Comparison of ENCODE assay signal across 8 mouse cellular contexts in the genomic region with DNA sequence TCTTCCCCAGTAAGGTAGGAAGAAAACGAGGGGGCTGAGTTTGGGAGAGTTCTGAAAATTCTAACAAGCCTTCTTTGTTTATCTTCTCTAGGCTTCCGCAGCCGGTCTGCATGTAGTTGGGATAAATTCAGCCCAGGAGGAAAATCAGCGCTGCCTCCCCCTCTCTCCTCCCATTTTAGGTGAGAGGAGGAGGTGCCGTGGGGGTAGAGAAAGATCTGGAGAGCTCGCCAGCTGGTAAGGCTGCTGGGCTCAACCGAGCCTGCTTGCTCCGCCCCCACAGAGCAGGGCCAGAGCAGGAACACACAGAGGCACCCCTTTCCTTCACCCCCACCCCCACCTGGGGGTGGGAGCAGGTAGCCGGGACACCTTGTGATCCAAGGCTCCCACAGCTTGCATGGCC. TPM values are rescaled to one million over a fixed set of nuclear protein-coding genes. Genes with fewer than 3 reads are reported as not detected.
DNase-seq lines count a peak whose midpoint lies in the region; ATAC-seq lines count a peak whose summit lies in the region.

No protein-coding gene starts in this region.

- no peak for ATAC-seq in midbrain, embryonic 15.5 days (replicated peaks)
- ATAC-seq in megakaryocyte progenitor cell, adult 5-6 weeks (replicated peaks; ENCODE audit: poor library complexity) = no peak

- H3K36me3 ChIP-seq in midbrain, embryonic 15.5 days (replicated peaks) = no peaks in the 10 kb centered on the region

- H3K9me3 ChIP-seq in midbrain, embryonic 15.5 days = no peaks in the 10 kb centered on the region

- H3K27me3 ChIP-seq in midbrain, embryonic 15.5 days (replicated peaks) = no peaks in the 10 kb centered on the region

- no peak overlapping the region for H3K27ac ChIP-seq in midbrain, embryonic 15.5 days

- intact Hi-C loops in left cerebral cortex, postnatal 10 days (cut with DNase I) = no loop called here

- peak; percentile 50 for DNase-seq in adrenal gland, postnatal 14 days
- DNase-seq in adrenal gland, postnatal 25 days = no peak
- peak; percentile 37 for DNase-seq in ovary, adult 18-20 months (ENCODE audit: low spot score)
- no peak for DNase-seq in ovary, postnatal 10 days (ENCODE audit: low spot score)
- peak; percentile 76 to 84 for DNase-seq in left cerebral cortex, postnatal 10 days (ENCODE audit: extremely low spot score in 1 of 2, low spot score in 2 of 2)
- DNase-seq in right cerebral cortex, postnatal 10 days (ENCODE audit: low spot score in 2 of 2) = peak; percentile 86 to 94

- H3K4me3 ChIP-seq in midbrain, embryonic 15.5 days = no peak overlapping the region

- no peak overlapping the region for H3K9ac ChIP-seq in midbrain, embryonic 15.5 days

- WGBS in midbrain, embryonic 15.5 days = 27% methylated on average over 9 of the region's 9 CpGs

- H3K4me1 ChIP-seq in midbrain, embryonic 15.5 days = no peaks in the 10 kb centered on the region

- no peak overlapping the region for H3K4me2 ChIP-seq in midbrain, embryonic 15.5 days

RNA-seq across cellular contexts. Expression of a gene that starts 16.6 kb away (rescaled TPM):
- total RNA-seq in adrenal gland, postnatal 14 days (2021) = not detected in 2 replicates
- not detected in 2 replicates for total RNA-seq in adrenal gland, postnatal 25 days (2021)
- under 1 TPM; 0.14 to 0.24 TPM for total RNA-seq in left cerebral cortex, postnatal 10 days (2021)
- 0.18 and 0.24 TPM in 2 replicates for polyA plus RNA-seq in midbrain, embryonic 15.5 days (2015; fragmentation: Nextera tagmentation; extraction: Ambion mirVana)
- total RNA-seq in megakaryocyte progenitor cell, adult 5-6 weeks (2015) = 0.02 TPM in 1 of 2 replicates, not detected in the other
- total RNA-seq in megakaryocyte progenitor cell, adult 5-6 weeks (2017) = not detected in 2 replicates

Comparison
In these comparisons a context has a peak if more than half of its experiments do, and no peak if none do; other contexts are left out.
1. DNase-seq: peak in adrenal gland, postnatal 14 days (single experiment), ovary, adult 18-20 months (single experiment), left cerebral cortex, postnatal 10 days (2 of 2) and right cerebral cortex, postnatal 10 days (2 of 2); none in adrenal gland, postnatal 25 days (single experiment) and ovary, postnatal 10 days (single experiment).